Mouse (Mus musculus): Measurements from ENCODE around the gene Map3k1. TPM values are rescaled to one million over a fixed set of nuclear protein-coding genes. Genes with fewer than 3 reads are reported as not detected.

Map3k1 gene
- 15.3 and 15.7 TPM in 2 replicates for polyA plus RNA-seq (2014; fragmentation: Nextera tagmentation; extraction: Ambion mirVana)

DNA sequence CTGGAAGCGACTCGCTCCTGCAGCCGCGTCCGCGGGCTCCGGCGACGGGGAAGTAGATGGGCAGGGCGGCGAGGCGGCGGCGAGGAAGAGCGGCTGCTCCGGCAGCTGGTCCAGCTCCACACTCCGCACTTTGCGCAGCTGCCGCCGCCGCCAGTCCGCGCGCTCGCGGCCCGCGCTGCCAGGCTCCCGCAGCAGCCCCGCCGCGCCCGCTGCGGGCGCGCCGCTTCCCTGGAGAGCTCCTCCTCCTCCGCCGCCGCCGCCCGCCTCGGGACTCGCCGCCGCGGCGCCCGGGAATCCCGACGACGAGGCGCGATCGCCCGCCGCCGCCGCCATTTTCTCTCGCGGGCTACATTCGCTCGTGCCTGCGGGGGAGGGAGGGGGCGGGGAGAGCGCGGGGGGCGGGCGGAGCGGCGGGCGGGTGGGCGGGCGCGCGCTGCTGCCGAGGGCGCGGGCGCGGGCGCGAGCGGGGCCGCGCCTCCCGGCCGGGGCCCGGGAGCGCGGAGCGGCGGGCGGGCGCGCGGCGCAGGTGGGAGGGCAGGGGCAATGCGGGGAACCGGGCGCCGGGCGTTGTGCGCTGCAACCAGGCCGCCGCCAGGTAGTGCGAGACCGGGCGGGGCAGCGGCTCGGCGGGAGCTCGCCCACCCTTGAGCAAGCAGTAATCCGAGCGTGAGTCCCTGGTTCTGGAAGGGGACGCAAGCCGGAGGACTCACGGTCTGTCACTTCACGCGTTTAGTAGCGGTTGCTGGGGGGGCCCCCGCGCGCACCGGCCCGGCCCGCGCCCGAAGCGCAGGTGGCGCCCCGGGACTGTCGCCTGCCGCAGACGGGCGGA lies at the start of gene Map3k1:
Map3k1 (minus strand) TSS at position 357 of the 829 bp plus-strand sequence.
- peak within 1 kb of the TSS; percentile 97 for H3K27ac ChIP-seq (replicated peaks in 1 of 2; ENCODE audit: control insufficient read depth in 1 of 2, insufficient read depth in 1 of 2, low read depth in 2 of 2, low read length in 2 of 2)
- H3K4me2 ChIP-seq (ENCODE audit: low read length): peak within 1 kb of the TSS; percentile 84
- H3K4me3 ChIP-seq (ENCODE audit: control insufficient read depth in 1 of 2, insufficient read depth in 1 of 2, low read depth in 1 of 2, low read length in 2 of 2): peak within 1 kb of the TSS; percentile 91 to 98
- H3K27me3 ChIP-seq (ENCODE audit: control insufficient read depth, insufficient read depth, low read length): no peaks in the 10 kb centered on the region
- peaks cover 5 to 33% of the 10 kb centered on the region in 2 experiments; a peak in 3 of 4 replicates for H3K4me1 ChIP-seq (ENCODE audit: control insufficient read depth in 2 of 2, insufficient read depth in 2 of 2, low read length in 2 of 2)
- peak; percentile 62 for ATAC-seq (ENCODE audit: insufficient number of reproducible peaks, insufficient read depth, low FRiP score, low read depth)
- H3K9me3 ChIP-seq (ENCODE audit: control insufficient read depth, low read length): no peaks in the 10 kb centered on the region
- no peaks in the 10 kb centered on the region for H3K36me3 ChIP-seq (ENCODE audit: control insufficient read depth, insufficient read depth, low read length)
- H3K9ac ChIP-seq (ENCODE audit: low read length): peak within 1 kb of the TSS; percentile 95
- WGBS: 0% methylated on average over 78 of the region's 136 CpGs

DNA sequence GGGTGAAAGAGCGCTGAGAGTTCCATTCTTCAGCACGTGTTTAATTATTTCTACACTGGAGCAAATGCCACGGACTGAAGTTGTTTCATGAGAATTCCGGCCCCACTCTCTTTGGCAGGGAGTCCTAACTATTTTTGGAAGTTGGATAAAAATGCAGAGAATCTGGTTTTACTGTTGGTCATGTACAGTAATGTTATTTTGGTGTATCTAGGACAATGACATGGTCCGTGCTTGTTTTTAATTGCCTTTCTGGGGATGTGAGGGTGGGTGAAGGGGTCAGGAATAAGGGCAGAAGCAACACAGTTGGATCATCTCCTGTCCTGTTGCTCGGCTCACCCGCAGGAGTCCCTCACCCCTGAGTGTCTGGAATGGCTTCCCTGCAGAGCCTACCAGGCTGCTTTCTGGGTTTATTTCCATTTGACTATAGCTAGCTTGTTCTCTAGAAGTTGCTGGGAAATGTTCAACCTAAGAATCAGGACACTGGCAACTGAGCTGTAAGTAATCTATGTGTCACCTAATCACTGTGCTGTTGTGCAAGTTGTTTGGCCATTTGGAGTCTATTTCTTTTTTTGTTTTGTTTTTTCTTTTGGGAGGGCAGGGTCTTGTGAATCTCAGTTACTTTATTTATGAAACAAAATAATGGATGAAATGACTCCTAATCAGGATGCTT lies 48.1 kb upstream of the Map3k1 start:
- Histone ChIP-seq H3K9me3 (ENCODE audit: control insufficient read depth, low read length) (no peaks in the 10 kb centered on the region), H3K27ac (replicated peaks in 1 of 2; ENCODE audit: control insufficient read depth in 1 of 2, insufficient read depth in 1 of 2, low read depth in 2 of 2, low read length in 2 of 2) (peak overlapping the region; percentile 4 to 59; a peak in 3 of 4 replicates), H3K27me3 (ENCODE audit: control insufficient read depth, insufficient read depth, low read length) (no peaks in the 10 kb centered on the region), H3K36me3 (ENCODE audit: control insufficient read depth, insufficient read depth, low read length) (no peaks in the 10 kb centered on the region), H3K4me3 (ENCODE audit: control insufficient read depth in 1 of 2, insufficient read depth in 1 of 2, low read depth in 1 of 2, low read length in 2 of 2) (no peak overlapping the region), H3K9ac (ENCODE audit: low read length) (no peak overlapping the region), H3K4me1 (ENCODE audit: control insufficient read depth in 2 of 2, insufficient read depth in 2 of 2, low read length in 2 of 2) (no peaks in the 10 kb centered on the region; a peak in 1 of 4 replicates), H3K4me2 (ENCODE audit: low read length) (no peak overlapping the region)
- ATAC-seq (ENCODE audit: insufficient number of reproducible peaks, insufficient read depth, low FRiP score, low read depth): no peak
- 63% methylated on average over 7 of the region's 7 CpGs for WGBS

DNA sequence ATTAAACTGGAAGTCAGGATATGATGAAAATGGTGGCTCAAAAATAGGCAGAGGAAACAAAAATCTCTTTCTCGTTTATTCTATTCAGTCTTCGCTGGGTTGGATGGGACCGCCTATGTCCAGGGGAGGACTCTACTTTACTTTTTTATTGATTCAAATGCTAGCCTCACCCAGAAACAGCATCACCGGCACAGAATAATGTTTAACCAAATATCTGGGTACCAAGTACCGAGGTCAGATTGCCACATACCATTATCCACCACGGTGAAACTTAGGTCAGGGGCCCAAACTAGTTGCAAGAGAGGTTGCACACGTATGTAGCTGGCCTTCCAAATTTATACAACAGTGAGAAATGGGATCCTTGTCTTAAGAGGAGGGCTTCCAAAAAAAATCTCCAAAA lies 47.4 kb upstream of the Map3k1 start:
- Histone ChIP-seq H3K4me2 (ENCODE audit: low read length) (no peak overlapping the region), H3K9me3 (ENCODE audit: control insufficient read depth, low read length) (no peaks in the 10 kb centered on the region), H3K4me3 (ENCODE audit: control insufficient read depth in 1 of 2, insufficient read depth in 1 of 2, low read depth in 1 of 2, low read length in 2 of 2) (no peak overlapping the region), H3K36me3 (ENCODE audit: control insufficient read depth, insufficient read depth, low read length) (no peaks in the 10 kb centered on the region), H3K27me3 (ENCODE audit: control insufficient read depth, insufficient read depth, low read length) (no peaks in the 10 kb centered on the region), H3K9ac (ENCODE audit: low read length) (no peak overlapping the region), H3K27ac (replicated peaks in 1 of 2; ENCODE audit: control insufficient read depth in 1 of 2, insufficient read depth in 1 of 2, low read depth in 2 of 2, low read length in 2 of 2) (no peak overlapping the region), H3K4me1 (ENCODE audit: control insufficient read depth in 2 of 2, insufficient read depth in 2 of 2, low read length in 2 of 2) (no peaks in the 10 kb centered on the region; a peak in 1 of 4 replicates)
- ATAC-seq (ENCODE audit: insufficient number of reproducible peaks, insufficient read depth, low FRiP score, low read depth): no peak
- WGBS: 87% methylated on average over 7 of the region's 7 CpGs

DNA sequence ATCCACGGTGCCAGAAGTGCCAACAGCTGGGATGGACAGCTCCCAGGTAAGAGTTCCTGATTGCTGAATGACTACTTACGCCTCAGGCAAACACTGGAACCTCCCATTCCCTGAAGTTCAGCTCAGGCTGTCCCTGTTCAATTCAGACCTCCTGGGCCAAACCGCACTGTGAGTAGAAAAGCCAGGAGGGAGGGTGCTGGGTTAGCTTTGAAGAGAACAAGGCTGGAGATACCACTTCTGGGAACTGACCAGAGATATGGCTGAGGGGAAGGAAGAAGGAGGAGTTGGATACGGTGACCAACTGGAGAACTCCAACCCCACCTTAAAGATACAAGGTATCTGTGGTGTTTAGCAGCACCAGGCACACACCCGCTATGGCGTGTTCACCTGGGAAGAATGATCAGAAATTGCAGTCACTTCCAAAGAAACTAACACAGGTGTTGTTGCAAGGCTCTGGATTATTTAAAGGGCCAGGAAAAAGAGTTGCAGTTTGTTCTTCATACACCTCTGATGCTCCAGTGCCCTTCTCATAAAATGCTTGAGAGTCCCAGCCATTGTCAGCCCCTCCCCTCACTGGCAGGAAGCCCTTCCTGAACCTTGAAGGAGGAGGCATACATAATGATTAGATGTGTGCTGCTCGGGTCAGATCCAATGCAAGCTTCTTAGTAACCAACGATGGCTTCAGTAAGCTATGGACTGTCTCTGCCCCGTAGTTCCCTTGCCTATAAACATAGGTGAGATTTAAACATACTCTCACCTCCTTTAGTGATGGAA lies 43.8 kb upstream of the Map3k1 start:
- ATAC-seq (ENCODE audit: insufficient number of reproducible peaks, insufficient read depth, low FRiP score, low read depth): no peak
- Histone ChIP-seq H3K4me3 (ENCODE audit: control insufficient read depth in 1 of 2, insufficient read depth in 1 of 2, low read depth in 1 of 2, low read length in 2 of 2) (no peak overlapping the region), H3K4me1 (ENCODE audit: control insufficient read depth in 2 of 2, insufficient read depth in 2 of 2, low read length in 2 of 2) (no peaks in the 10 kb centered on the region; a peak in 1 of 4 replicates), H3K4me2 (ENCODE audit: low read length) (no peak overlapping the region), H3K27me3 (ENCODE audit: control insufficient read depth, insufficient read depth, low read length) (no peaks in the 10 kb centered on the region), H3K9ac (ENCODE audit: low read length) (no peak overlapping the region), H3K27ac (replicated peaks in 1 of 2; ENCODE audit: control insufficient read depth in 1 of 2, insufficient read depth in 1 of 2, low read depth in 2 of 2, low read length in 2 of 2) (no peak overlapping the region), H3K9me3 (ENCODE audit: control insufficient read depth, low read length) (no peaks in the 10 kb centered on the region), H3K36me3 (ENCODE audit: control insufficient read depth, insufficient read depth, low read length) (no peaks in the 10 kb centered on the region)
- WGBS: 67% methylated on average over 9 of the region's 9 CpGs

DNA sequence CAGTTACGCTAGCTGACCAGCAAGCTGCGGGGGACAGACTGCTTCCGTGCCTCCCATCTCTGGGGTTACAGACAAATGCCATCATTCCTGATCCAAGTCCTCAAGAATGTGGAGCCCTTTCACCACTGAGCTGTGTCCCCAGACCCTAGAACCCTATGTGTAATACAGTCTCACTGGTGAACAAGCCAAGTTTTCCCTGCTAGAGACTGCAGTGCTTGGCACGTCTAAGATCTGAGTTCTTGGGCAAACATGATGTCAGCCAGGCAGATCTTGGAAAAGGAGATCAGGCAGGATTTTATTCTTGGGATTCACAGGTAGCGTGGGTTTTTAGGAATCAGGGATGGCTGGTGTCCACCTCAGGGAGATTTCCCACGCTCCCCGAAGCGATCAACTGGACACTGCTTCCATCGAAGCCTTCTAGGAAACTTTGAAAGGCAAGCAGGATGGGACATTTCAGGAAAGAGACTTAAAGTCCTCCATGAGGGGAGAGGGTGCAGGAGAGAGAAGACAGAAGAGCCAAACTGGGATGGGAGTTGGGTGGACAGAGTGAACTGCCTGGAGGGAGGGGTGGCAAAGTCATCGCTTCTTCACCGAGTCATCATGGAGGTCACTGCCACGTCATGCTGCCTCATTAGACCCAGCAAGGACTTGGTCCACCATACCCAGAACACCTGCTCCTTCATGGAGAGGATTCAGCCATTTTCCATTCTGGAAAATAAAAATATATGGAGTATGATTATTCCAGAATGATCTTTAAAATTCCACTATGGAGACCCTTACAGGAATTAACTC lies 41.4 kb upstream of the Map3k1 start:
- no peaks in the 10 kb centered on the region for H3K27me3 ChIP-seq (ENCODE audit: control insufficient read depth, insufficient read depth, low read length)
- H3K36me3 ChIP-seq (ENCODE audit: control insufficient read depth, insufficient read depth, low read length): no peaks in the 10 kb centered on the region
- H3K9me3 ChIP-seq (ENCODE audit: control insufficient read depth, low read length): no peaks in the 10 kb centered on the region
- H3K27ac ChIP-seq (replicated peaks in 1 of 2; ENCODE audit: control insufficient read depth in 1 of 2, insufficient read depth in 1 of 2, low read depth in 2 of 2, low read length in 2 of 2): no peak overlapping the region
- no peak overlapping the region for H3K9ac ChIP-seq (ENCODE audit: low read length)
- 88% methylated on average over 12 of the region's 12 CpGs for WGBS
- no peak overlapping the region for H3K4me3 ChIP-seq (ENCODE audit: control insufficient read depth in 1 of 2, insufficient read depth in 1 of 2, low read depth in 1 of 2, low read length in 2 of 2)
- peaks cover 0 to 2% of the 10 kb centered on the region in 2 experiments; a peak in 2 of 4 replicates for H3K4me1 ChIP-seq (ENCODE audit: control insufficient read depth in 2 of 2, insufficient read depth in 2 of 2, low read length in 2 of 2)
- ATAC-seq (ENCODE audit: insufficient number of reproducible peaks, insufficient read depth, low FRiP score, low read depth): no peak
- H3K4me2 ChIP-seq (ENCODE audit: low read length): no peak overlapping the region

DNA sequence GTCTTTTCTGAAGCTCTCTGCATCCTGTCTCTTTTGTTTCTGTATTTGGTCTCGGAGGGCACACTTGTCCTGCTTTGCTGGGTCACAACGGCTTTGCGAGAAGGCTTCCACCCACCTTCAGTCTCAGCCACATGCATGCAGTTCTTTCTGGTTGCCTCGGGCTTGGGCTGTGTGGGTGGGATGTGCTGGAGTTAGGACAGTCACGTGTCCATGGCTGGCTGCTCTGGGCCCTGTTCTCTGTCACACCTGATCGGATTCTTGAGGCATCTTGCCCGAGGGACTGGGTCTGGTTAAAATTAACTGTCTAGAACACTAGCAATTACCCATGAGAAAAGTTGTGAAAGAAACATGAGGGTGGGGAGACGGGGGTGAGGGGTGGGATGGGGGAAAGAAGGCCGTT lies 36.7 kb upstream of the Map3k1 start:
- no peak overlapping the region for H3K4me3 ChIP-seq (ENCODE audit: control insufficient read depth in 1 of 2, insufficient read depth in 1 of 2, low read depth in 1 of 2, low read length in 2 of 2)
- no peaks in the 10 kb centered on the region for H3K9me3 ChIP-seq (ENCODE audit: control insufficient read depth, low read length)
- no peaks in the 10 kb centered on the region for H3K36me3 ChIP-seq (ENCODE audit: control insufficient read depth, insufficient read depth, low read length)
- H3K9ac ChIP-seq (ENCODE audit: low read length): no peak overlapping the region
- peaks cover 0 to 2% of the 10 kb centered on the region in 2 experiments; a peak in 2 of 4 replicates for H3K4me1 ChIP-seq (ENCODE audit: control insufficient read depth in 2 of 2, insufficient read depth in 2 of 2, low read length in 2 of 2)
- WGBS: 39% methylated on average over 9 of the region's 9 CpGs
- H3K27me3 ChIP-seq (ENCODE audit: control insufficient read depth, insufficient read depth, low read length): no peaks in the 10 kb centered on the region
- no peak for ATAC-seq (ENCODE audit: insufficient number of reproducible peaks, insufficient read depth, low FRiP score, low read depth)
- H3K4me2 ChIP-seq (ENCODE audit: low read length): no peak overlapping the region
- no peak overlapping the region for H3K27ac ChIP-seq (replicated peaks in 1 of 2; ENCODE audit: control insufficient read depth in 1 of 2, insufficient read depth in 1 of 2, low read depth in 2 of 2, low read length in 2 of 2)

DNA sequence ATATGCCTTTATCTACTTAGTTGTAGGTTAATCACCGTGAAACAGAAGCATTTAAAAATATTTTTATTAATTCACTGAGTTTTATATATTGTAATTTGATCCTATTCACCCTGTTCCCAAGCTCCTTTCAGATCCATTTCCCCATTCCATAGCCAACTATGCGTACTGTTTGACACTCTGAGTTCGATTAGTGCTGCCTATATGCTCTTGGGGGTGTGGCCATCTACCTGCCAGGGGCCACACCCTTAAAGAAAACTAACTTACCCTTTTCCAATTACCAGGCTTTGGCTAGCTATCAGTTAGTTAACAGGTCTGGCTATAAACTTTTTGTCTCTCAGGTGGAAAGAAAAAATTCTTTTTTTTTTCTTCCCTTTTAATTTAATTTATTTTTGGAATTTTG lies 35.5 kb upstream of the Map3k1 start:
- Histone ChIP-seq H3K27ac (replicated peaks in 1 of 2; ENCODE audit: control insufficient read depth in 1 of 2, insufficient read depth in 1 of 2, low read depth in 2 of 2, low read length in 2 of 2) (no peak overlapping the region), H3K4me2 (ENCODE audit: low read length) (no peak overlapping the region), H3K9me3 (ENCODE audit: control insufficient read depth, low read length) (no peaks in the 10 kb centered on the region), H3K36me3 (ENCODE audit: control insufficient read depth, insufficient read depth, low read length) (no peaks in the 10 kb centered on the region), H3K4me1 (ENCODE audit: control insufficient read depth in 2 of 2, insufficient read depth in 2 of 2, low read length in 2 of 2) (peaks cover 0 to 2% of the 10 kb centered on the region in 2 experiments; a peak in 2 of 4 replicates), H3K27me3 (ENCODE audit: control insufficient read depth, insufficient read depth, low read length) (no peaks in the 10 kb centered on the region), H3K9ac (ENCODE audit: low read length) (no peak overlapping the region), H3K4me3 (ENCODE audit: control insufficient read depth in 1 of 2, insufficient read depth in 1 of 2, low read depth in 1 of 2, low read length in 2 of 2) (no peak overlapping the region)
- no peak for ATAC-seq (ENCODE audit: insufficient number of reproducible peaks, insufficient read depth, low FRiP score, low read depth)
- WGBS: 90% methylated on average over 3 of the region's 3 CpGs

All from heart, embryonic 14.5 days (tissue).